Mouse (Mus musculus): ENCODE results near the gene Comtd1. TPM values are rescaled to one million over a fixed set of nuclear protein-coding genes. Genes with fewer than 3 reads are reported as not detected.
A peak's percentile ranks its signal among the peaks of the same experiment; 100 is the strongest.

Comtd1 gene
- total and polyA plus RNA-seq, 2 experiments: 4.1 to 8.6 TPM

DNA sequence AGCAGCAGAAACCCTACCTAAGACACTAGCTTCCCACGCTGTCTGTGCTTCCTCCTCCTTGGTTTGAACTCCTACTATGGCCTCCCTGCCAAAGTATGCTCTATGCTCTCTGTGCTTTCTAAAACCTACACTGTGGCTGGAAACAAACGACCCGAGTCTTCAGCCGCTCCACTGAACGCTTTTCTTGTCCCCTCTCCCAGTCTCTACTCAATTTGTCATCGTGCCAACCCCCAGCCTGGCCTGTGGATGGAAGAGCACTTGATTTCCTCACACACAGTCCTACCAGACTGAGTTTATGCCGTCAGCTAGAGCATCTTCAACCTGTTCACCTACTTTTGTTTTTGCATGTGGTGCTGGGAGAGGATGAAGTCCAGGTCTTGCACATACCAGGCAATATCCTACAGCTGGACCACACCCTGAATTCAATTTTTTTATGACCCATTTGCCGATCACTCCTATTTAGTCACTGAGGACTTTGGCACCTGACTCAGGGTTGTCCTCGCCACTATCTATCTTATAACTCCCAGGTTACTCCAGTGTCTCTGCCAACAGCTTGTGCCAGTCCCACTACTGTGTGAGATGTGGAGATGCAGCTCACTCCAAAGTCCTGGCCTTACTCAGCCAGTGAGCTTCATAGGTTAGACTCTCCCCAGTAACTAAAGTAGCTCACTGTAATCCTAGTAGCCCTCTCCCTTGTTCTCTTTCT is 22.8 kb downstream of the Comtd1 start:
- no peak overlapping the region for H3K4me3 ChIP-seq (ENCODE audit: insufficient read depth, low read depth, low read length)
- H3K36me3 ChIP-seq (ENCODE audit: control insufficient read depth, insufficient read depth, low read length): no peaks in the 10 kb centered on the region
- no peak for TF ChIP-seq CTCF (IDR thresholded peaks at IDR 0.05; ENCODE audit: low read depth, low read length)
- no peak for TF ChIP-seq POLR2A (IDR thresholded peaks at IDR 0.05; ENCODE audit: extremely low read depth, insufficient read depth, low read length)
- H3K27ac ChIP-seq (replicated peaks; ENCODE audit: insufficient read depth, low read depth, low read length): no peak overlapping the region
- DNase-seq (ENCODE audit: extremely low read depth, low read depth, low spot score): no peak
- H3K79me2 ChIP-seq (ENCODE audit: control insufficient read depth, insufficient read depth, low read length): no peaks in the 10 kb centered on the region
- no peaks in the 10 kb centered on the region for H3K27me3 ChIP-seq (ENCODE audit: control insufficient read depth, insufficient read depth, low read length)
- no peak overlapping the region for H3K9ac ChIP-seq (ENCODE audit: low read depth, low read length)
- WGBS: 60% methylated on average over 9 of the region's 9 CpGs
- H3K4me1 ChIP-seq (ENCODE audit: control insufficient read depth, insufficient read depth, low read length): peaks cover 6% of the 10 kb centered on the region; the same call in 1 of the 2 replicates

DNA sequence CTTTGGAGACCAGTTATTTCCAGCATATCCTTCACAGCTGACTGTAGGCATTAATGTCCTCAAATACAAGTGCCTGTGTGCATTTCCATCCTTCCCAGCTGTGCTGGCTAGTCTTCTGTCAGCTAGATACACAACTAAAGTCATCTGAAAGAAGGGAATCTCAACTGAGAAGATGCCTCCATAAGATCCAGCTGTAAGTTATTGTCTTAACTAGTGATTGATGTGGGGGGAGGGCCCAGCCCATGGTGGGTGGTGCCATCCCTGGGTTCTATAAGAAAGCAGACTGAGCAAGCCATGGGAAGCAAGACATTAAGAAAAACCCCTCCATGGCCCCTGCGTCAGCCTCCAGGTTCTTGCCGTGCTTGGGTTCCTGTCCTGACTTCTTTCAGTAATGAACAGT is 23.8 kb downstream of the Comtd1 start, which contains the start of gene Vdac2:
TSS of gene Vdac2 (plus strand) at position 301 of the 400 bp plus-strand sequence.
- 86% methylated on average over 2 of the region's 2 CpGs for WGBS
- Histone ChIP-seq H3K27ac (replicated peaks; ENCODE audit: insufficient read depth, low read depth, low read length) (no peak within 1 kb of the TSS), H3K4me3 (ENCODE audit: insufficient read depth, low read depth, low read length) (no peak within 1 kb of the TSS), H3K4me1 (ENCODE audit: control insufficient read depth, insufficient read depth, low read length) (peaks cover 6% of the 10 kb centered on the region; the same call in 1 of the 2 replicates), H3K36me3 (ENCODE audit: control insufficient read depth, insufficient read depth, low read length) (no peaks in the 10 kb centered on the region), H3K79me2 (ENCODE audit: control insufficient read depth, insufficient read depth, low read length) (no peaks in the 10 kb centered on the region), H3K9ac (ENCODE audit: low read depth, low read length) (no peak within 1 kb of the TSS), H3K27me3 (ENCODE audit: control insufficient read depth, insufficient read depth, low read length) (no peaks in the 10 kb centered on the region)
- TF ChIP-seq POLR2A (IDR thresholded peaks at IDR 0.05; ENCODE audit: extremely low read depth, insufficient read depth, low read length) (no peak), CTCF (IDR thresholded peaks at IDR 0.05; ENCODE audit: low read depth, low read length) (no peak)
- DNase-seq (ENCODE audit: extremely low read depth, low read depth, low spot score): no peak

DNA sequence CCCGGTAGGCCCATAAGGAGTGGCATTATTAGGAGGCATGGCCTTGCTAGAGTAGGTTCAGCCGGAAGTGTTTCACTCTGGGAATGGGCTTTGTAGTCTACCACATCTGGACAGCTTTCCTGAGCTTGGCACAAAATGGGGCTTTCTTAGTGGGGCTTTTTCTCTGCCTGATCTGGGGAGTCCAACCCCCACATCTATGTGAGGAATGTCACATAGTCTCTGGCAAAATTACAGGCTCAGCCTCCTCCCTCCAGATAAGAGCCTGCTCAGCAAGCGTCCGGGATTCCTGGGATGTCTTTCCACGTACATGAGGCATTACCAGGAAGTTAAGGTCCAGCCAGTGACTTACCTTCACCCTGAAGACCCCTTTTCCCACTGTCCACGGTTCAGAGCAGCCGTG is 24.9 kb downstream of the Comtd1 start:
- H3K36me3 ChIP-seq (ENCODE audit: control insufficient read depth, insufficient read depth, low read length): no peaks in the 10 kb centered on the region

DNA sequence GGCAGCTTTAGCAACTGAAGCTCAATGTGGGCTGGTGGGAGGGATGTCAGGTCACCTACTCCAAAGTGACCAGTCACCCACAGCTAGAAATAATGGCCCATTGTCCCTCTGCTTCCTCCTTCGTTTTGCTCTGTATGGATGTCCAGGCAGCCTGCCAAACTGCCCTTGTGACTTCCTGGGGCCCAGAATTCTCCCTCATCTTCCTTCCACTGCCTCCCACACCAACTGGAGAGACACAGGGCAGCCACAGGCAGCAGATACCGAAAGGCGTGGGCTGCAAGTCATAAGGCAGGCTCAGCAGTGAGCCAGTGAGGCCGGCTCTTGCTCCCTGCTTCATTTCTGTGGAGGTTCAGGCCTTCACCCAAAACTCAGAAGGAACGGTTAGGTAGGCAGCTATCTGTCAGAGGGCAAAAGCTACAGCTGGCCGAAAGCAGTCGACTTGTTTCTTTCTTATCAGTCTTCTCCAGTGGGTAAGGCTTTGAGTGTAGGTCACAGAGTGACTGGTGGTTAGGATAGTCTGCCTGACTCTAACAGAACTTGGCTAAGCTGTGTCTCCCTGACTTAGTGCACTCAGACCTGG is 25.9 kb downstream of the Comtd1 start:
- 58% methylated on average over 7 of the region's 7 CpGs for WGBS
- DNase-seq (ENCODE audit: extremely low read depth, low read depth, low spot score): peak; percentile 42
- no peaks in the 10 kb centered on the region for H3K27me3 ChIP-seq (ENCODE audit: control insufficient read depth, insufficient read depth, low read length)
- H3K4me3 ChIP-seq (ENCODE audit: insufficient read depth, low read depth, low read length): no peak overlapping the region
- no peak for TF ChIP-seq CTCF (IDR thresholded peaks at IDR 0.05; ENCODE audit: low read depth, low read length)
- 0 out of 2 replicates have a peak, but pooled peaks have one; percentile 30 for TF ChIP-seq POLR2A (IDR thresholded peaks at IDR 0.05; ENCODE audit: extremely low read depth, insufficient read depth, low read length)
- H3K36me3 ChIP-seq (ENCODE audit: control insufficient read depth, insufficient read depth, low read length): no peaks in the 10 kb centered on the region
- peak overlapping the region; percentile 5; the same call in 1 of the 2 replicates for H3K9ac ChIP-seq (ENCODE audit: low read depth, low read length)
- no peaks in the 10 kb centered on the region for H3K79me2 ChIP-seq (ENCODE audit: control insufficient read depth, insufficient read depth, low read length)
- H3K27ac ChIP-seq (replicated peaks; ENCODE audit: insufficient read depth, low read depth, low read length): peak overlapping the region; percentile 73
- peaks cover 6% of the 10 kb centered on the region; the same call in 1 of the 2 replicates for H3K4me1 ChIP-seq (ENCODE audit: control insufficient read depth, insufficient read depth, low read length)

More for the DNA sequence above, 24.9 kb downstream of the Comtd1 start:
- WGBS: 70% methylated on average over 7 of the region's 7 CpGs
- Histone ChIP-seq H3K9ac (ENCODE audit: low read depth, low read length) (no peak overlapping the region), H3K27ac (replicated peaks; ENCODE audit: insufficient read depth, low read depth, low read length) (0 out of 2 replicates have a peak overlapping the region, but pooled peaks have one; percentile 35), H3K4me1 (ENCODE audit: control insufficient read depth, insufficient read depth, low read length) (peaks cover 6% of the 10 kb centered on the region; the same call in 1 of the 2 replicates), H3K27me3 (ENCODE audit: control insufficient read depth, insufficient read depth, low read length) (no peaks in the 10 kb centered on the region), H3K79me2 (ENCODE audit: control insufficient read depth, insufficient read depth, low read length) (no peaks in the 10 kb centered on the region), H3K4me3 (ENCODE audit: insufficient read depth, low read depth, low read length) (no peak overlapping the region)
- no peak for TF ChIP-seq CTCF (IDR thresholded peaks at IDR 0.05; ENCODE audit: low read depth, low read length)
- no peak for TF ChIP-seq POLR2A (IDR thresholded peaks at IDR 0.05; ENCODE audit: extremely low read depth, insufficient read depth, low read length)
- no peak for DNase-seq (ENCODE audit: extremely low read depth, low read depth, low spot score)

DNA sequence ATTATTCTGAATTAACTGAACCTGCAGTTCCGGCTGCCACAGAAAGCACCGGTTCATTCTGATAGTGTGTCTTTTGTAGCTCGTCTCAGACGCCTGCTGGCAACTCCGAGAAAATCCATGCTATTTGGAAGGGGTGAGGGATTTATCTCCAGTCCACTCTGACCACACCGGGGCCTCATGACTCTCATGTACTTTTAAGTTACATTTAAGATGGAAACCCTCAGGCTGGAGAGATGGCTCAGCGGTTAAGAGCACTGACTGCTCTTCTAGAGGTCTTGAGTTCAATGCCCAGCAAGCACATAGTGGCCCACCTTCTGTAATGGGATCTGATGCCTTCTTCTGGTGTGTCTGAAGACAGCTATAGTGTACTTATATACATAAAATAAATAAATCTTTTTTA is 26.5 kb downstream of the Comtd1 start:
- H3K27ac ChIP-seq (replicated peaks; ENCODE audit: insufficient read depth, low read depth, low read length): no peak overlapping the region; the same call in 1 of the 2 replicates
- TF ChIP-seq POLR2A (IDR thresholded peaks at IDR 0.05; ENCODE audit: extremely low read depth, insufficient read depth, low read length): no peak
- TF ChIP-seq CTCF (IDR thresholded peaks at IDR 0.05; ENCODE audit: low read depth, low read length): no peak
- no peak overlapping the region for H3K9ac ChIP-seq (ENCODE audit: low read depth, low read length)
- DNase-seq (ENCODE audit: extremely low read depth, low read depth, low spot score): no peak
- no peaks in the 10 kb centered on the region for H3K27me3 ChIP-seq (ENCODE audit: control insufficient read depth, insufficient read depth, low read length)
- H3K4me1 ChIP-seq (ENCODE audit: control insufficient read depth, insufficient read depth, low read length): peaks cover 6% of the 10 kb centered on the region; the same call in 1 of the 2 replicates
- H3K79me2 ChIP-seq (ENCODE audit: control insufficient read depth, insufficient read depth, low read length): no peaks in the 10 kb centered on the region
- no peak overlapping the region for H3K4me3 ChIP-seq (ENCODE audit: insufficient read depth, low read depth, low read length)
- 83% methylated on average over 7 of the region's 7 CpGs for WGBS
- no peaks in the 10 kb centered on the region for H3K36me3 ChIP-seq (ENCODE audit: control insufficient read depth, insufficient read depth, low read length)

Data from liver, adult 2 months (tissue).